Mouse (Mus musculus): ENCODE results near the gene Parn.

DNA sequence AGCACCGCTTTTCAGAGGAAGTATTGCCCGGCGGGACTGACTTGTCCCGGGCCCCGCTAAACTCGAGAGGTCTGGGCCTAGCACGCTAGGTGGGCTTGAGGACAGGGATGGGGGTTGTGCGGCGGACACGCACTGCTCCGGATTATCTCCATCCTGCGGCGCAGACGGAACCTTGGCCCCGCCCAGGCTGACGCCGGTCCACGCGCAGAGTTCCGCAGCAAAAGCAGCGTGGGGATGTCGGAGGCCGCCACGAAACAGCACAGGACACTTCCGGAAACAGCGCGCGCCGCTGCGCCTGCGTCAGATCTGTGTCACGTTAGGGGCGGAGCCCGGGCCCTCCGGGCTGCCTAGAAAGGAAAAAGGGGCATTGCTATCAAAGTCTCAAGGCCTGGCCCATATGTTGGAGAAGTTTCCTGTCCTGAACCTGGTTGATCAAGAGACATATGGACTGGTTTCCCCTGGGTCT is at the start of gene Parn:
- no peak for TF ChIP-seq CTCF (IDR thresholded peaks at IDR 0.05; ENCODE audit: low read depth, low read length)
- TF ChIP-seq POLR2A (IDR thresholded peaks at IDR 0.05; ENCODE audit: extremely low read depth, insufficient read depth, low read length), result peak; percentile 66; the same call in 1 of the 2 replicates
